Comparison of ENCODE assay signal across 11 mouse cellular contexts in the genomic region with DNA sequence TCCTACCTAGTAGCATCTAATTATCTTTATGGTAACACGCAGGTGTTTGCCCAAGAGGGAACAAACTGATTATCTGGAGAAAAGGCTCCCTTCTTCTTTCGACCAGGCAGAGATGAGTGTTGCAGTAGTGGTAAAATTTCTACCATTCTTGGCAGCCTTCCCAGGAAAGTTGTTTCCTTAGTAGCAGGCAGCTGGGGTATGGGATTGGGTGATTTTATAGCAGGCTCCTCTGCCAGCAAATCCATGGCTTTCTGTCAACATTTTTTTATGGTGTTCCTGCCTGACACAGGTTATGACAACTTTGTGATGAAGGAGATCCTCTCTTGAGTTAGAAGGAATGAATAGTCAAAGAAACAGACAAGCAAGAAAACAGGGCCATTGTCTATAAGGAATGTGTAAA. TPM values are rescaled to one million over a fixed set of nuclear protein-coding genes. Genes with fewer than 3 reads are reported as not detected.
DNase-seq lines count a peak whose midpoint lies in the region; ATAC-seq and TF ChIP-seq lines count a peak whose summit lies in the region.
"Had no signal": no experiment of that assay in that cellular context is flagged by ENCODE, and none has a peak within 500 bp of the region (broad histone marks: within the 10 kb centered on the region; RNA-seq: fewer than 3 reads in every experiment).

No protein-coding gene starts in this region.

- no peaks in the 10 kb centered on the region for H3K4me1 ChIP-seq in heart, embryonic 11.5 days (ENCODE audit: control insufficient read depth, insufficient read depth, low read length)
- peaks cover 0 to 4% of the 10 kb centered on the region in 2 experiments; a peak in 2 of 4 replicates for H3K4me1 ChIP-seq in MEL (ENCODE audit: control insufficient read depth in 1 of 2, insufficient read depth in 2 of 2, low read length in 2 of 2)
- H3K4me1 ChIP-seq in forebrain, embryonic 16.5 days (replicated peaks; ENCODE audit: control insufficient read depth, insufficient read depth, low read length): no peaks in the 10 kb centered on the region

- no peak for TF ChIP-seq CTCF in MEL (IDR thresholded peaks at IDR 0.05 in 2 of 3, conservative IDR thresholded peaks at IDR 0.05 in 1 of 3; ENCODE audit: control insufficient read depth in 1 of 3, insufficient read depth in 1 of 3, low read depth in 2 of 3, low read length in 3 of 3, poor library complexity in 1 of 3, severe bottlenecking in 1 of 3)

- TF ChIP-seq EP300 in MEL (IDR thresholded peaks at IDR 0.05; ENCODE audit: low read depth in 1 of 2, low read length in 2 of 2): peak; percentile 23 to 54; a peak in 1 of 4 replicates

- no peaks in the 10 kb centered on the region for H3K36me3 ChIP-seq in heart, embryonic 11.5 days (ENCODE audit: control insufficient read depth, insufficient read depth, low read length)
- no peaks in the 10 kb centered on the region; a peak in 2 of 4 replicates for H3K36me3 ChIP-seq in MEL (ENCODE audit: control insufficient read depth in 1 of 2, insufficient read depth in 2 of 2, low read length in 2 of 2)
- no peaks in the 10 kb centered on the region for H3K36me3 ChIP-seq in forebrain, embryonic 16.5 days (ENCODE audit: control insufficient read depth, insufficient read depth)

- no peak for TF ChIP-seq POLR2A in MEL (IDR thresholded peaks at IDR 0.05; ENCODE audit: control insufficient read depth in 1 of 2, insufficient read depth in 1 of 2, low read depth in 1 of 2, low read length in 2 of 2, poor library complexity in 1 of 2)

- no peak for TF ChIP-seq RAD21 in MEL (IDR thresholded peaks at IDR 0.05; ENCODE audit: low read depth, low read length)

- no peak overlapping the region for H3K9ac ChIP-seq in heart, embryonic 11.5 days (ENCODE audit: low read depth, low read length)
- no peak overlapping the region for H3K9ac ChIP-seq in MEL (ENCODE audit: control insufficient read depth, low read depth, low read length, poor library complexity, severe bottlenecking)
- no peak overlapping the region for H3K9ac ChIP-seq in forebrain, embryonic 16.5 days (replicated peaks; ENCODE audit: low read depth, low read length)

- H3K27ac ChIP-seq in heart, embryonic 11.5 days (ENCODE audit: low read depth, low read length): no peak overlapping the region
- H3K27ac ChIP-seq in MEL (ENCODE audit: control insufficient read depth, low read depth, low read length): no peak overlapping the region
- no peak overlapping the region for H3K27ac ChIP-seq in forebrain, embryonic 16.5 days (ENCODE audit: low read length)

- H3K4me2 ChIP-seq in heart, embryonic 11.5 days: no peak overlapping the region
- H3K4me2 ChIP-seq in forebrain, embryonic 16.5 days (ENCODE audit: low read length): no peak overlapping the region

- ATAC-seq in heart, embryonic 11.5 days (replicated peaks; ENCODE audit: insufficient number of reproducible peaks, low FRiP score, low TSS enrichment): no peak
- peak; percentile 83 for ATAC-seq in forebrain, embryonic 16.5 days
- ATAC-seq in monocyte, adult 5-6 weeks (replicated peaks; ENCODE audit: insufficient number of reproducible peaks, low FRiP score, low TSS enrichment, poor library complexity, severe bottlenecking): no peak

- 50% methylated on average over 2 of the region's 2 CpGs for WGBS in heart, embryonic 11.5 days (ENCODE audit: insufficient replicate concordance)
- WGBS in forebrain, embryonic 16.5 days: 63% methylated on average over 2 of the region's 2 CpGs

- no peaks in the 10 kb centered on the region for H3K9me3 ChIP-seq in heart, embryonic 11.5 days (replicated peaks; ENCODE audit: control insufficient read depth, low read length)
- H3K9me3 ChIP-seq in MEL (replicated peaks; ENCODE audit: insufficient read depth, low read length): no peaks in the 10 kb centered on the region
- H3K9me3 ChIP-seq in forebrain, embryonic 16.5 days (ENCODE audit: control insufficient read depth, low read length): no peaks in the 10 kb centered on the region

- no peak overlapping the region for H3K4me3 ChIP-seq in heart, embryonic 11.5 days (ENCODE audit: low read depth, low read length)
- H3K4me3 ChIP-seq in MEL (ENCODE audit: control insufficient read depth in 1 of 2, insufficient read depth in 1 of 2, low read depth in 2 of 2, low read length in 2 of 2): no peak overlapping the region
- H3K4me3 ChIP-seq in forebrain, embryonic 16.5 days (replicated peaks; ENCODE audit: low read length): no peak overlapping the region

- peak; percentile 5 to 9 for DNase-seq in heart, adult 18-20 months
- peak; percentile 80 for DNase-seq in MEL (ENCODE audit: low read depth, low spot score)
- DNase-seq in layer of hippocampus, postnatal 14 days (ENCODE audit: low spot score in 2 of 2): peak; percentile 4 to 55
- no peak for DNase-seq in embryo, embryonic 9.5 days (ENCODE audit: extremely low spot score)
- DNase-seq in adrenal gland, adult 18-20 months (ENCODE audit: low spot score in 2 of 2): no peak

- H3K79me2 ChIP-seq in MEL (ENCODE audit: control insufficient read depth, insufficient read depth, low read length, poor library complexity): no peaks in the 10 kb centered on the region

- no peaks in the 10 kb centered on the region for H3K27me3 ChIP-seq in heart, embryonic 11.5 days (ENCODE audit: control insufficient read depth, insufficient read depth, low read length)
- H3K27me3 ChIP-seq in MEL (ENCODE audit: control insufficient read depth in 1 of 2, insufficient read depth in 2 of 2, low read length in 2 of 2): no peaks in the 10 kb centered on the region
- no peaks in the 10 kb centered on the region for H3K27me3 ChIP-seq in forebrain, embryonic 16.5 days (replicated peaks; ENCODE audit: control insufficient read depth, insufficient read depth, low read length)
- H3K27me3 ChIP-seq: CH12.LX had no signal

TF ChIP-seq in MEL, 35 proteins besides CTCF, POLR2A, EP300 and RAD21:
- no peak for TF ChIP-seq JUND (IDR thresholded peaks at IDR 0.05; ENCODE audit: low read depth, low read length)
- TF ChIP-seq TBP (IDR thresholded peaks at IDR 0.05; ENCODE audit: low read depth, low read length): no peak
- no peak for TF ChIP-seq ETS1 (IDR thresholded peaks at IDR 0.05; ENCODE audit: low read depth, low read length)
- no peak for TF ChIP-seq ZKSCAN1 (IDR thresholded peaks at IDR 0.05; ENCODE audit: low read depth, low read length)
- no peak for TF ChIP-seq POLR2AphosphoS2 (IDR thresholded peaks at IDR 0.05; ENCODE audit: low read length)
- TF ChIP-seq KAT2A (conservative IDR thresholded peaks at IDR 0.05; ENCODE audit: low read depth, low read length): no peak

RNA-seq across cellular contexts. Expression of a gene that starts 40.2 kb away (rescaled TPM):
- total RNA-seq in heart, adult 18-20 months (2021): not detected
- not detected in 2 replicates for polyA plus RNA-seq in heart, embryonic 11.5 days (2014; fragmentation: Nextera tagmentation; extraction: Ambion mirVana)
- not detected in 2 replicates for total RNA-seq in MEL (2012; rRNA removed)
- not detected for polyA plus RNA-seq in MEL (2012; ENCODE audit: insufficient read depth in 1 of 2, insufficient read length in 2 of 2, low read depth in 1 of 2, low replicate concordance in 2 of 2, missing spikeins in 1 of 2)
- polyA plus RNA-seq in forebrain, embryonic 16.5 days (2015; fragmentation: Nextera tagmentation; extraction: Ambion mirVana): not detected in 2 replicates
- not detected for total RNA-seq in layer of hippocampus, postnatal 14 days (2021)
- not detected for total RNA-seq in adrenal gland, adult 18-20 months (2021)
- 0.48 TPM in 1 of 3 replicates, not detected in the others for total RNA-seq in monocyte, adult 5-6 weeks (2017)
- total RNA-seq: CH12.LX had no signal
- polyA plus RNA-seq: cortical plate, adult 2 months; limb, embryonic 11.5 days had no signal

RNA-seq across cellular contexts. Expression of a gene that starts 58.1 kb away (rescaled TPM):
- total RNA-seq in heart, adult 18-20 months (2021): 100 to 1,000 TPM; 139 to 191 TPM
- polyA plus RNA-seq in heart, embryonic 11.5 days (2014; fragmentation: Nextera tagmentation; extraction: Ambion mirVana): 170 and 202 TPM in 2 replicates
- not detected in 2 replicates for total RNA-seq in MEL (2012; rRNA removed)
- not detected for polyA plus RNA-seq in MEL (2012; ENCODE audit: insufficient read depth in 1 of 2, insufficient read length in 2 of 2, low read depth in 1 of 2, low replicate concordance in 2 of 2, missing spikeins in 1 of 2)
- polyA plus RNA-seq in forebrain, embryonic 16.5 days (2015; fragmentation: Nextera tagmentation; extraction: Ambion mirVana): 56.5 and 64.0 TPM in 2 replicates
- 10 to 100 TPM; 68.9 to 72.3 TPM for total RNA-seq in layer of hippocampus, postnatal 14 days (2021)
- 10 to 100 TPM in 1 of 2 experiments, 1 to 10 TPM in 1; 2.9 to 14.4 TPM for total RNA-seq in adrenal gland, adult 18-20 months (2021)
- not detected in 3 replicates for total RNA-seq in monocyte, adult 5-6 weeks (2017)
- total RNA-seq: CH12.LX had no signal

Comparison
In these comparisons a context has a peak if more than half of its experiments do, and no peak if none do; other contexts are left out.
1. DNase-seq: peak in heart, adult 18-20 months (2 of 2), MEL (single experiment) and layer of hippocampus, postnatal 14 days (2 of 2); none in embryo, embryonic 9.5 days (single experiment) and adrenal gland, adult 18-20 months (0 of 2).
2. RNA of a gene that starts 58.1 kb away (total RNA-seq): 139 to 191 TPM in heart, adult 18-20 months and 68.9 to 72.3 TPM in layer of hippocampus, postnatal 14 days; 2.9 to 14.4 TPM in adrenal gland, adult 18-20 months, not detected in MEL and not detected in monocyte, adult 5-6 weeks; every median in the first group is over 4 times any median in the second.